Mouse (Mus musculus) neural tube, embryonic 10.5 days (tissue): ENCODE results near the gene Eif4e1b.
"Not testable (repeated sequence)": the region's sequence is repeated elsewhere in the genome, so short reads cannot be mapped to it uniquely, and the experiment has no call there.

Experiments
- DNase-seq: peaks from one replicate; pipeline ENCODE4 v3.0.0-alpha.2; 2017; ENCODE audit warnings: low spot score; ENCODE audit errors: extremely low spot score

The Eif4e1b gene

DNA sequence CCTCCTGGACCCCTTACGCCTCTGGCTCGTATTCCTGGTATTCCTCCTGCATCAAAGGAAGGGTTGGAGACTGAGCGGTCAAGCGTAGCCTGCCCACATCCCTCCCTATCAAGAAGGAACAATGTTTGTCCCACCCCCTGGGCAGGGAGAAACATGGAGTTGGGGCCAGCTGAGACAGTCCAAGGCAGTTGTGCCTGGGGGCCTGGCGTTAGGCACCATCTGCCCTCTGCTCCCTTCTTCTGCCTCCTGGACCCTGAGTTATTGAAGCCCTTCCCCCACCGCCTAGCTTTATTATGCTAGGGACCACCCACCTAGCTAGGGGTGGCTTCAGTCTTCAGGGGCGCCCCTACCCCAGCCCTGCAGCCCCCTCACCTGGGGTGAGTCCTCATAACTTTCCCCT lies 24.3 kb upstream of the Eif4e1b start:
- no peak for DNase-seq

DNA sequence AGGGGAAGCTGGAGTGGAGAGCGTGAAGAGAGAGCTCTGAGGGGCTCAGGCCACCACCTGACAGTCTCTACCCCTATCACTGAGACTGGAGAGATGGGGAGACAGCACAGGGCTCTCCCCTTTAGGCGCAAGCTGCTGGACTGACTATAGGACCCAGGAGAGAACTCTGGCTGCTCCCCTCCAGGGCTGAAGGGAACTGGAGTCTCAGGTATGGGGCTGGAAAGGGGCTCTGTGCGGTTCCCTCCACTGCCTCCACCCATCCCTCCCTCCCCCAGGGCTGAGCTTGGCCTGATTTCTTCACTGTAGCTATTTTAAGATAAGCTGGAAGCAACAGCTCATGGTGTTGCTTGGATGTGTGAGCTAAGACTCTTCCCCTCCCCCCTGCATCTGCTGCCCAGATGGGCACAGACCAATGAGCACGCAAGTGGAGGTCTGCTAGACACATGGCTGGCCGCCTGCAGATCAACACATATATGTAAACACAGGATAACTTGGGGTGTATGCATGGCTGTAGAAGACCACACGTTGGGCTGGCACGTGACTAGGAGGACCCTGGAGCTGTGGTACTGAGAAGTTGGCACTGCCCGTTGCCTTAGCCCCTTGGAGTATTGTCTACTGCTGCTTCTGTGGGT lies 23.5 kb upstream of the Eif4e1b start:
- DNase-seq, result peak; percentile 52

DNA sequence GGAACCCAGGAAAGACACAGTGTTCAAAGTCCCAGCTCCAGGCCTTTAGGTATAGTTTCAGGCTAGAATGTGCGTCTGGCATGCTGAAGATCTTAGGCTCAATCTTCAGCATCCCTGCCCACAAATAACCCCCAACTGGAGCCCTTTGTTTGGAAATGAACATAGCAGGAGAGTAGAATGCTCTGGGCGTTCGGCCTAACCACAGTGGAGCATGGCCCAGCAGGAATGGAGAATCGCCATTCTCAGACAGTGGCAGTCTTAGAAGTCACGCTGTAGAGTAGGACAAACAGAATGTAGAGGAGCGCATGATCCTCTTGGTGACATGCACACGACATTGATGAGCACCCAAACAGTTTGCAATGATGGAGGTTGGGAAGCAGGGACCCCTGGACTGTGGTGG lies 22.9 kb upstream of the Eif4e1b start:
- no peak for DNase-seq

DNA sequence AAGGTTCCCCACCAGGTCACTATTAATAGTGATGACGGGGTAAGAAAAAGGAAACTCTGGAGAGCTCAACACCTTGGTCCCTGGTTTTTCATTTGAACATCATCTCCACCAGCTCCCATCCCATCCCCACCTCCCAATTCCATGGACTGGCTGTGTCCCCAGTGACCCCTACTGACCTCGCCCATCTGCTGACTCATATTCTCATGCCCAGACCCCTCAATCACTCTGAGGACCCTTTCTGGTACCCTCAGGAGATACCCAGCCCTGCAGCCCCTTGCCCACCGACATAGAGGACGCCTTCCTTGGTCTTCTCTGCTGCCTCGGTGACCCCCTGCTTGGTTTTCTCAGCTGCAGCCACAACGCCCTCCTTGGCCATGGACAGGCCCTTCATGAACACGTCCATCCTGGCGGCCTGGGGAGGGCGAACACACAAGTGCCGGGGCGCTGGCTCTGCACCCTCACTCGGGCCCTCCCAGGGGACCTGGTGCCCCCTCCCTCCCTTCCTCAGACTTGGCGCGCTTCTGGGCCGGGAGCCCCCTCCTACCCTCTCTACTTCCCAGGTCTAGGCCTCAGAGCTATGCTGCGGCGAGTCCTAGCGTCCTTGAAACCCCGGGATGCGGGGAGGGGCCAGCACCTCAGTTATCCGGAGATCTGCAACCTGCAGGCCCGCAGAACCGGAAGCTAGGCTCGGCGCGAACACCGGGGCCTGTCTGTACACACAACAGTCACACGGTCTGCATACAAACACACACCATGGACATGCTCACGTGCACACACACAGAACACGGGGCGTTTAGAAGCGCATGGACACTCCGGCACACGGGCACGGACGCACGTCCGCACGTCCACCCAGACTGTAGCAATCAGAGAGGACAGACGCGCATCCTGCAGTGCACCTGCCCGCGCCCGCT lies 18.3 kb upstream of the Eif4e1b start:
- DNase-seq, result no peak

DNA sequence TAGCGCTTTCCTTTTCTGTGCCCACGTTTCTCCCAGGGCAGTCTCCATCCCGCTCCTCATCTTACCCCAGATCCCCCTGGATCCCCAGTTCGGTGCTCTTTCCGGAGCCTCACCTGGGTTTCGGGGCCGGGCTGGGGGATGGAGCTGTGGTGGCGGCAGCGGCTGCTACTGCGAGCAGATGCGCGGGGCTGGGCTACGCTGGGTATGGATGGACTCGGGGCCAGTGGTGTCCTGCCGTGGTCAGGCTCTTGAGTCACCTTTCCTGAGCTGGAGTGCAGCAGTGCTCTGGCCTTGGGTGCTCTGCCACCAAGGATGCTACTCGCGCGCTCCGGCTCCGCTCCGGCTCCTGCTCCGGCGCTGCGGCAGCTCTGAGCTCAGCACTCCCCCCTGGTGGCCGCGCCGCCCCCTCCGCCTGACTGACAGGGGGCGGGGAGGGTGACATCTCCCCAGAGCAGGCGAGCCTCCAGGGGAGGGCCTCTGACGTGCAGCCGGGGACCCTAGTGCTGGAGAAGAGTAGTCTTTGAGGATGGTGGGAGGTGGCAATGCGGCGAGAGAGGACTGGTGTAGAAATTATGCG lies 17.5 kb upstream of the Eif4e1b start, which contains the start of gene Sncb:
Gene Sncb, minus strand, starts transcription at position 404 of the 577 bp plus-strand sequence.
- DNase-seq, result peak; percentile 73

DNA sequence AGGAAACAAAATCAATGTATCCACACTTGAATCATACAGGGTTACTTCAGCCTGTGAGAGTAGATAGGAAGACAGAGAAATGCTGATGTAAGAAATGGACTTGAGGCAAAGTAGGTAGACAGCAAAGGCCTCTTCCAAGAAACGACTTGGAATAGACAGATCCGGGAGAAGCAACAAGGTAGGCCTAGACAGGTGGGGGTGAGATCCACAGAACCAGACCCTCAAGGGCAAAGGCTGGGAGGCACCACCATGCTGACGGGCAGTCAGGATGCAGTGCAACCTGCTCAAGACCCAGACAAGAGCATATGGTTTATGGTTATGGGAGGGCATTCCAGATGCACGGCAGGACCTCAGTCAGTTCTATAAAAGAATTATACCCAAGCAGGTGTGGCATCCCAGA lies 16.8 kb upstream of the Eif4e1b start:
- no peak for DNase-seq

DNA sequence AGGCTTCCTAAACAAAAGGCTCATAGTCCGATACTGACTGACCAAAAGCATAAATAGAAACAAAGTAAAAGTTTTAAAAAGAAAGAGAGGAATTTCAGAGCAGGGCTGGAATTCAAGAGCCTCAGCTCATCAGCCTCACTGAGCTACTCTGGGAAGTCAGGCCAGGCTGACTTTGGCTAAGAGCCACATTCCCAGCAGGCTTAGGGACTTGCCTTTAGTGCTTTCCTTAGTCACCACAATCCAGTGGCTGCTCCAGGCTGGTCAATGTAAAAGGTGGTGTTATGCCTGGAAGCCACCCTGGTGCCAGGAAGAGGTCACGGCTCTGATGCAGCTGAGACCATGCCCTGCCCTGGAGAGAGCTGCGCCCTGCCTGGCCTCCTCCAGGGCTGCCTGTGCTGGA lies 3.2 kb upstream of the Eif4e1b start:
- DNase-seq, result no peak

DNA sequence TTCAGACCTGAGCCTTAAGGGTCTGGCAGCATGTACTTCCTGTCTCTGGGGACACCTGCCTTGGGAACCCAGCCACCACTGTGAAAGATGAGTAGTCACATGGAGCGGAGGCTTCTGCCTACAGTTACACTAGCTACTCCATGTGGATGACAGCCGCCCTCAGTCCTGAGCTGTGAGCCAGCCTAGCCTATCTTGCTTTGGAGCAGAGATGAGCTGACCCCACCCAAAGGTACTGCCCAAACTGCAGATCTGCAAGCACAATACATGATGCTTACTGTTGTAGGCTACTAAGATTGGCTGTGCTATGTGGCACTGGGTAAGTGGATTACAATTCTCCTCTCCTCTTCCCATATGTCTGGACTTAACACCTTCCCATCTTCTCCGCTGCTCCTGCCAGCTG lies 2.7 kb upstream of the Eif4e1b start:
- DNase-seq, result no peak

DNA sequence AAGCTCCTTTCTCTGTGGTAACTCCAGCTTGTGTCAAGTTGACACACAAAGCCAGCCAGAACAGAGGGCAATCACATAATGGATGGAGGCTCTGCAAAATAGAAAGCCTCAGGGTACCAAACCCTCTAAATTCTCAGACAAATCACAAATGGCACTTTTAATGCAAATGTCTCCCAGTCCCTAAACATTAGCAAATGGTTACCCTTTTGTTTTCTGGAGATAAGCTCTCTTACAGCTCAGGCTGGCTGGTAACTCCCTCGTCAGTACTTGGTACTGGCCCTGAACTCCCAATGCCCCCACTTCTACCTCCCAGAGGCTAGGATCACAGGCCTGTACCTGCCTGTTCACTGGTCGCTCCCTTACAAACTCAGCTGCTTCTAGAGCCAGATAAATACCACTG lies 563 bp upstream of the Eif4e1b start:
- DNase-seq, result no peak

DNA sequence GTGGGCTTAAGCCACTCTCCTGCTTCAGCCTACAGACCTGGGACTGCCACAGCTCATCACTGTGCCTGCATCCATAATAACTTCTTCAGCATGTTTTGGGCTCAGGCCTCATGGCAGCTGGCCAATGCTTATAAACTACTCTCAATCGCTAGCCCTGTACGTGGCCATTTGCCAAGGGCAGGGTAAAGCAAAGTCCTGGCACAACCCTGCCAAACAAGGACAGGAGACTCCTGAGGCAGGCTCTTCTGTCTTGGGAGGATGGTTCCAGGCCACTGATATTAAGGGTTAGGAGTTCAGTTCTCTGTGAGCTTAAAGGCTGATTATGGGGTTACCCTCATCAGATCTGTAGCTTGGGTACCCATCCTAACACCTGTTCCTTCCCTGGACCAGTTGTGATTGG lies 3.8 kb downstream of the Eif4e1b start:
- DNase-seq, result not testable (repeated sequence)

DNA sequence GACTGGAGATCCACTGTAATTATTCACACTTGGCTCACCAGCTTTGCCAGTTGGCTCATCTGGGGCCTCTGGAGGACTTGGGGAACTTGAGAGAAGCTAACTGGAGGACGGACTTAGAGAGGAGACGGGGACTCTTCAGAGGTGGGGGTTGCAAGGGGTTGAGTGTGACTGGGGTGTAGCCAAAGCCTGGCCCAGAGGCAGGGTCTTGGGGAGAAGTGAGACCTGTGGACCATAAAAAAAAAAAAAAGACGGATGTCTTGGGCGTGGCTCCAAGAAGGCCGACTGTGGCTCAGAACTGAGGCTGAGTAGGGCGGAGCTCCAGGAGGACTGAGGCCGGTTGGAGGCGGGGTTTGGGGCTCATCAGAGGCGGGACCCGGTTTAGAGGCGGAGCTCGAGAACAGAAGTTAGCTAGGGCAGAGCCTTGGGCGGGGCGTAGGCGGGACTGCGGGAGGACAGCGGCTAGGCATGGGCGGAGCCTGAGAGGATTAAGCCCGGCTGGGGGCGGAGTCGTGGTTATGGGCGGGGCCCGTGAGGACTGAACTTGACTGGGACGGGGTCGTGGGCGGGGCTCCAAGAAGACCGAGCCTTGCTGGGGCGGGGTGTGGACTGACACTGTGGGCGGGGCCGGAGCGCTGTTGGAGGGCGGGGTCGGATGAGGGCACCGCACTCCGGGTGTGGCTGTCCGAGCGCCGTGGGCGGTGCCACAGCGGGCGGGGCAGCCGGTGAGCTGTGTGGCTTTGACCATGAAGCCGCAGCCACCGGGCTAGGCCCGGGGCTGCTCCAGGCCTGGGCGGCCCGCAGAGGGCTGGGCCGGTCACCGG lies 5.2 kb downstream of the Eif4e1b start, which contains the start of gene Tspan17:
Gene Tspan17, plus strand, starts transcription at position 638 of the 821 bp plus-strand sequence.
- peak; percentile 98 for DNase-seq

DNA sequence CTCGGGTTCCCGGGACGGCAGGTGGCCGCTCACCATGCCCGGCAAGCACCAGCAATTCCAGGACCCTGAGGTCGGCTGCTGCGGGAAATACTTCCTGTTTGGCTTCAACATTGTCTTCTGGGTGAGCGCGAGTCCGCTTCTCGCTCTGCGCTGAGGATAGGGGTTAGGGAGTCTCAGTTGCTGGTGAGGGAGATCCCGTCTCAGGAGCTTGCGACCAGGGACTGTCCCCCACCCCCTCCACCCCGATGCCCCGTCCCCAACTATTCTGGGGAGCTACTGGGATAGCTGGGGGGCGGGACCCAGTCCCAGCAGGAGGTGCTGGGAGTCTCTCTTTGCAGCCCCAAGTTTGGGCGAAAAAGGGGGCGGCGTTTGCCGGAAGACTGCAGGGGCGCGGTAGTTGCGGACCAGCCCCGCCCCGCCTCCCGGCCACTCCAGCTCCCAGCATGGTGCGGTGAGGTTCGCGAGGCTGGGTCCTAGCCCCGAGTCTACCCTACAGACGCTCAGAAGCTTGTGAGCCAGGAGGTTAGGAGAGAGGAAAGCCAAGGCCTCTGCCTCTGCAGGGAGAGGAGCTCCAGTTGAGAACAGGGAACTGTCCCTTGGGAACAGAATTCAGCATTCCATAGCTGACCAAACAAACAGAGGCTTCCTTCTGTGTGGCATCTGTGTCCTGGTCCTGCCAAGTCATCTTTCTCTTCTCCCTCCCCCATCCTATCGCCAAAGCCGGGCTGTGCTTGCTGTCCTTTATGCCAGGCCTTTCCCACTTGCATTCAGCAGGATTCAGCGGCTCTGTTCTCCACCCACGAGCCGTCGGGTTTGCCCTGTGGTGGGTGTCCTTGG lies 6.0 kb downstream of the Eif4e1b start:
- DNase-seq, result peak; percentile 57

DNA sequence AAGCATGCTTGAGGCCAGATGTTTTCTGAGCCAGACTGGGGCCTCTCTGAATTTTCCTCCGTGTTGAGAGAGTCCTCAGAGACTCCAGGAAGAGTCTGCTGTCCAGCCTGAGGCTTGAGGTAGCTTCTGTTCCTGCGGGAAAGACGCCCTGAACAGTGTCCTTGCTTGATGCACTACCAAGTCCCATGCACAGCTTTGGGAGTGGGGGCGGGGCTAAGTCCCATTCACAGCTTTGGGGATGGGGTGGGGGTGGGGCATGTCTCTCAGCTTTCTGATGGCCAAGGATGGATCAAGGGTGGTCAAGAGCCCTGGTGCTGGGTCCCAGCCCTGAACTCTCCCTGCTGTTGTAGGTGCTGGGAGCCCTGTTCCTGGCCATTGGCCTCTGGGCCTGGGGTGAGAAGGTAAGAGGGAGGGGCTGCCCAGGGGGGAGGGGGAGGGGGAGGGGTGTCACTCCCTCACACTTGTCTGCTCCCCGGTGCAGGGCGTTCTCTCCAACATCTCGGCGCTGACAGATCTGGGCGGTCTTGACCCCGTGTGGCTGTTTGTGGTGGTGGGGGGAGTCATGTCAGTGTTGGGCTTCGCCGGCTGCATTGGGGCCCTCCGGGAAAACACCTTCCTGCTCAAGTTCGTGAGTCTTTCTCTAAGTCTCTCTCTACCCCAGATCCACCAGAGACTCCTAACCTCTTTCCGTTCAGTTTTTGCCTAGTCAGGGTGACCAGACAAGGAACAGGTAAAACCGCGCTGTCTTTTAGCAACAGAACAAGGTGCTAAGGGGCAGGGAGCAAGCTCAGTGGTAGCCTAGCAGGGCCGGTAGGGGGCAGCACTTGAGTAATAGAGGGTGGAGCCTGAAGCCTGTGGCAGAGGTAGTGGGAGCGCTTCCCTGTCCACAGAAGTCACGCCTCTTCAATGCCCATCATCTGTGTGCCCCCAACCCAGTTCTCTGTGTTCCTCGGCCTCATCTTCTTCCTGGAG lies 8.7 kb downstream of the Eif4e1b start:
- DNase-seq, result no peak

DNA sequence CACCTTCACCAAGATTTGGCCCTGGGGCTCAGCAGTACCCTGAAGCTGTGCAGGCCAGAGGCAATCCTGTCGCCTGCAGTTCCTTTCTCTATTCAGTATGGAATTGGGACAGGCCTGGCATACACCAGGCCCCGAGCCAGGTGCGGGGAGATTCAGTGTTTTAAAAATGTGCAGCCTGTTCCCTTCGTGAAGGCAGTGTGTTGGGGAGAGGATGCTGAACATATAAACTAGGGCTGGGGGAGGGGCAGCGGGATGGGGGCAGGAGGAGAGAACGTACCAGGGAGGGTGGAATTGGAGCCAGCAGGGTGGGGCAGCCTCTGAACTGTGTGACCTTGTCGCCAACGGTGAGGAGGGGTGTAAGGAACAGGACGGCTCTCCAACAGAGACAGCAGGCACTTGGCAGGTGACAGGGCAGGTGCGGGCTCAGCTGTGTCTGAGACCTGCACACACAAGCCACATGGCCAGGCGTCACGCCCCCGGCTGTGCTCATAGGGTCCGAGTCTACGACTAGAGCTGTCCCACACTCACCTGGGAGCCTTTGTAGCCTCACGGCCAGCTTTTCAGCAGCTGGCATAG lies 10.3 kb downstream of the Eif4e1b start:
- no peak for DNase-seq

DNA sequence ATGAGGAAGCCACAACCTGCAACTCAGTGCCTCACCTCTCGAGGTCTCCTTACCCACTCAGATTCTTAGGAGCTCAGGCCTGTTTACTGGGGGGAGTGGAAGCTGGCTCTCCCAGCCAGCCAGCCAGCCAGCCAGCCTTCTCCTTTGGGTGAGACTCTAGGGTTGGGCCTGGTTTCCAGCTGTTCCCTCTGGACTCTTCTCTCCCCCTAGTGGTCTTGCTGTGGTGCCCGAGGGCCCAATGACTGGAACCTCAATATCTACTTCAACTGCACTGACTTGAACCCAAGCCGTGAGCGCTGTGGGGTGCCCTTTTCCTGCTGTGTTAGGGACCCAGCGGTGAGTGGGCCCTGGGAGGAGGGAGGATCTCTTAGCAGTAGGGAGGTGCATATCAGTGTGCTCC lies 11.0 kb downstream of the Eif4e1b start:
- DNase-seq, result no peak

DNA sequence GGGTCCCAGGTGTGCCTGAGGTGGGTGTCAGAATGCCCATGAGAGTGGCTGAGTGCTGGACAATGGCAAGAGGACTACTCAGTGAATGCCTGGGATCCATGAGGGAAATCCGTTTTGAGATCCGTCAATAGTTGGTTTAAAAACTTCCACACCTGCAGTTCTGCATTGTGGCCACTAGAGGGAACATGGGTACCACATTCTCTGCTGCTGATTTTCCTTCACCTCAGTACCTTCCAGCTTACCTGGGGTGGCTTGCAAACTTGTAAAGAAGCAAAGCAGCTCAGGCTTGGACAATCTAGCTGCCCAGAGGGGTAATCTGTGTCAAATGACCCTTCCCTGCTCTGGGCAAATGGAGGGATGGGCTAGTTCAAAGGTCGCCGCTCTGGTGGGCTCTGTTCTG lies 13.6 kb downstream of the Eif4e1b start:
- peak; percentile 50 for DNase-seq

DNA sequence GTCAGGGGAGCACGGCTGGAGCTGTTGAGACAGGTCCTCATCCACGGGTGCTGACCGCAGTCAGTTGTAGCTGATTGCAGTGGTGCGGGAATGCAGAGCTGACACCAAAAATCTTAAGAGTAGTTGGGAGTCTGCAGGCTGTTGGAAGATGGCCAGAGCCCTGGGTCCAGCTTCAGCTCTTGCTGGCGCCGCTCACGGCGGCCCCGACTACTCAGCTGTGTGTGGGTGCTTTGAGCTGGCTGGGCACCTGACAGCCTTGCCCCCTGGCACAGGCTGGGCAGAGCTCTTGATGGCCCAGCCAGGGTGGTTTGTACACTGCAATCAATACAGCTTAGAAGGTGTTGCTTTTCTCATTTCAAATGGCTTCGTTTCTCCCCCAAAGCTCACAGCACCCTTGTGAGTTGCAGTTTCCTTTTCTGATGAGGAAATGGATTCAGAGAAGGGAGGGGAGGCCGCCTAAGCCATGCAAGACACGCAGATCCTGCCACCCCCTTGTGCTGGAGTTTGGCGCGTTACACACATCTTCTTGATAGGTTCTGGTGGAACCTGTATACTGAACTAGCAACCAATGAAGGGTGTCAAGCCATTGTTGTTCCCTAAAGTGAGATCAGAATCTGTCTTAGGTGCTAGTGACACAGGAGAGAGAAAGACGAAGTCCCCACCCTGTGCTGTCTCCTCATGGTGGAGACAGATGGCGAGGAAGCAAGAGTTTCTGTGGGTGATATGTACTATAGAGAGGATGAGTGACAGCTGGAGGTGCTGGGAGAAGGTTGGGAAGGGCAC lies 14.3 kb downstream of the Eif4e1b start:
- no peak for DNase-seq

DNA sequence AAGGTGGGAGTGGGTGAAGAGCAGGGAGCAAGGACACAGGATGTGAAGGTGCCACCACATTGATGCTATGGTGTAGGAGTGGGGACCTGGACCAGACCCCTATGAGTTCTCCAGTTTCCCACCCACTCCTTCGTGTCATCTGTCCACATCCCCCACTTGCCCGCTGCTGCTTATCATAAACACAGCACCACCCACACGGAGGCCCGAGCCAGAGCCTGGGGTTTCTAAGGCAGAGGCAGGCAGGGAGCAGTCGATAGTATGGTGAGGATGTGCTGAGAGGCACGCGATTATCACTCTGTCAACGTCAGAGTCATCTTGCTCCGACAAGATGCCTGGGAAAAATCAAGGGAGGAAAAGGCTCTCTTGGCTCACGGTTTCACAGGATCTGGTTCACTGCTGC lies 14.9 kb downstream of the Eif4e1b start:
- no peak for DNase-seq
